Mouse (Mus musculus): ENCODE data around the gene Zfp146. TPM values are rescaled to one million over a fixed set of nuclear protein-coding genes. Genes with fewer than 3 reads are reported as not detected.

Gene Zfp146
- polyA plus RNA-seq, 1 experiment from 2014 or later, result 18.4 TPM

DNA sequence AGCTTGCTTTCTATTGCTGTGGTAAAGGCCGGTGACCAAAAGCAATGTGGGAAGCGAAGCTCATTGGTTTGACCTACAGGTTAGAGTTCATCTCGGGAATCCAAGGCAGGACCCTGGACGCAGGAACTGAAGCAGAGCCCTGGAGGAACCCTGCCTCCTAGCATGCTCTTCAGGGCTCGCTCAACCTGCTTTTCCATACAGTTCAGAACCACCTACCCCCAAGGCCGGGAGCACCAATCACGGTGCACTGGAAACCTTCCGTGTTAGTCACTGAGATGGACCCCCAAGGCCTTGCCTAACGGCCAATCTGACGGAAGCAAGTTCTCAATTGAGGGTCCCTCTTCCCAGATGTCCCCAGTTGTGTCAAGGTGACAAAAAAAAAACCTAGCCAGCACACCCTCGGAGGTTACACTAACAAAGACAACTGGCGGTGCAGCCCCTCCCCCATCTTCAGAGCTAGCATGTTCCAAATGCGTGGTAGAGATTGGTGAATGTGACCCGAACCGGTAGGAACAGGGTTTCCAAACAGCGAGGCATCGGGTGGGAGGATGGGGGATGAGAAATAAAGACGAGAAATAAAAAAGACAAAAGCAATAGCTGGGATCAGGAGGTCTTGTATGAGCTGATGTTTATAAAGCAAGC lies 30.1 kb upstream of the Zfp146 start:
- ATAC-seq (replicated peaks), result no peak
- Histone ChIP-seq H3K4me2 (replicated peaks) (no peak overlapping the region), H3K27me3 (no peaks in the 10 kb centered on the region), H3K4me1 (peaks cover 12% of the 10 kb centered on the region), H3K27ac (replicated peaks) (no peak overlapping the region), H3K9me3 (no peaks in the 10 kb centered on the region), H3K4me3 (no peak overlapping the region), H3K36me3 (no peaks in the 10 kb centered on the region), H3K9ac (replicated peaks) (no peak overlapping the region)
- WGBS, result 83% methylated on average over 18 of the region's 18 CpGs

DNA sequence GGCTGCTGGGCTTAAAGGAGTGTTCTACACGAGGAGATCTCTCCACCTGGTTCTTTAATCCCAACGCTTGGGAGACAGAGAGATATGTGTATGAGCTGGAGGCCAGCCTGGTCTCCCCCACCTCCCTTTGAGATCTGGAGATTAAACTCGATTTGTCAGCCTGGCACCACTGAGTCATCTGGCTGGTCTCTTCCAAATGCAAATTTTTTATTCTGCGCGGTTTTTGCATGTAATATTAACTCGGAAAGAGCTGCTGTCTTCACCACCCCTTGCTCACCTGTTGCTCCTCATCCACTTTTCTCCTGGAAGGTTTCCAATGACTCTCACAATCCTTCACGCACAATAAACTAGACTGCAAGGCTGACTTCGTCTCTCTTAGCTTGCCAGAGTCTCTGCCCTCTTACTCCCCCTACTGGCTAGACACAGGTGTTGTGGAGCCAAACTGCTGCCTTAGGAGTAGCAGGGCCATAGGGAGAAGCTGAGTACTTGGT lies 29.0 kb upstream of the Zfp146 start, which contains the start of gene Capns1:
Gene Capns1 (minus strand): TSS at position 331 of the 491 bp plus-strand sequence.
- Histone ChIP-seq H3K9ac (replicated peaks) (no peak within 1 kb of the TSS), H3K4me3 (peak within 1 kb of the TSS; percentile 19; the same call in 1 of the 2 replicates), H3K4me2 (replicated peaks) (peak within 1 kb of the TSS; percentile 33), H3K36me3 (no peaks in the 10 kb centered on the region), H3K4me1 (peaks cover 13% of the 10 kb centered on the region), H3K9me3 (no peaks in the 10 kb centered on the region), H3K27ac (replicated peaks) (no peak within 1 kb of the TSS), H3K27me3 (no peaks in the 10 kb centered on the region)
- WGBS, result 5% methylated on average over 8 of the region's 8 CpGs
- no peak for ATAC-seq (replicated peaks)

DNA sequence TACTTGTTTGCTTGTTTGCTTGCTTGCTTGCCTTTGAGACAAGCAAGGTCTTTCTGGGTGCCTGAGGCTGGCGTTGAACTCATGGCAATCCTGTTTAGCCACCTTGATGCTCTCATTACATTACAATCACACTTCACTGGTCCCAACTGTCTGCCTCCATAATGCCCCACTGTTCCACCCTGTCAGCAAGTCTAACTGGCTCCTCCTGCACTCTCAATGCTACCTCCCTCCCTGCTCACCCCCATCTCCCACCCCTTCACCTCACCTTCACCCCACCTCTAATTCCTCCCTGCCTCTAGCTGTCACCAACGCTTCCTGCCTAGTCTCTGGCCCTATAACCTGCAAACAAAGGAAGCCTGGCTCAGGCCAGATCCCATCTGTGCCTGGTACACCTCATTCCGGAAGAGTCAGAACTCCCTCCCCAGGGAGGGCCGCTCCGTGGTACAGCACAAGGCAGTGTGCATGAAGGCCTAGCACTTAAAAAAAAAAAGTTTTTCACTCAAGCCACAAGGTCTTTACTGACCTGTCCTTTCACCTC lies 28.1 kb upstream of the Zfp146 start:
- H3K4me2 ChIP-seq (replicated peaks), result no peak overlapping the region
- H3K4me3 ChIP-seq, result no peak overlapping the region
- no peaks in the 10 kb centered on the region for H3K9me3 ChIP-seq
- peaks cover 22% of the 10 kb centered on the region for H3K4me1 ChIP-seq
- ATAC-seq (replicated peaks), result no peak
- H3K27me3 ChIP-seq, result no peaks in the 10 kb centered on the region
- 75% methylated on average over 5 of the region's 5 CpGs for WGBS
- H3K27ac ChIP-seq (replicated peaks), result no peak overlapping the region
- no peak overlapping the region for H3K9ac ChIP-seq (replicated peaks)
- H3K36me3 ChIP-seq, result no peaks in the 10 kb centered on the region

DNA sequence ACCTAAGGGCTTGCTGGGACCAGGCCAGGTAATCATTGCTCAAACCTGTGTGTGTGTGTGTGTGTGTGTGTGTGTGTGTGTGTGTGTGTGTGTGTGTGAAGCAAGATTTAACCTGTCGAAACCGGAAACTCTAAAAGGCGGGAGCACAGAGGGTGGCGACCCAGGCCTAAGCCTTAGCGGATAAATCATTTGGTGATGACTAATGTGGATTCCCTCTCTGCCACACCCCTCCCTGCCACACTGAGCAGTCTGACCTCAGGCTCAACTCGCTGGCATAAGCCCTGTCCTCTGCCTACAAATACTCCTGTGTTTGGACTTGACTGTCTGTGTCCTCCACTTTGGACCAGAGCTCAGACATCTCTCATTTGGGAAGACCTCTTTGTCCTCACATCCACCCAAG lies 26.6 kb upstream of the Zfp146 start:
- ATAC-seq (replicated peaks), result no peak
- Histone ChIP-seq H3K27ac (replicated peaks) (no peak overlapping the region), H3K9me3 (no peaks in the 10 kb centered on the region), H3K4me2 (replicated peaks) (no peak overlapping the region), H3K4me1 (peaks cover 26% of the 10 kb centered on the region), H3K36me3 (peaks cover 11% of the 10 kb centered on the region), H3K27me3 (no peaks in the 10 kb centered on the region), H3K4me3 (no peak overlapping the region), H3K9ac (replicated peaks) (no peak overlapping the region)
- 94% methylated on average over 6 of the region's 6 CpGs for WGBS

GRCm38 (mm10) chr7:30195461-30195860 lies 25.9 kb upstream of the Zfp146 start:
- Histone ChIP-seq H3K4me1 (peaks cover 26% of the 10 kb centered on the region), H3K4me2 (replicated peaks) (peak overlapping the region; percentile 77; the same call in 1 of the 2 replicates), H3K27ac (replicated peaks) (no peak overlapping the region), H3K27me3 (no peaks in the 10 kb centered on the region), H3K9me3 (no peaks in the 10 kb centered on the region), H3K4me3 (peak overlapping the region; percentile 82), H3K36me3 (peaks cover 14% of the 10 kb centered on the region), H3K9ac (replicated peaks) (peak overlapping the region; percentile 70)
- ATAC-seq (replicated peaks), result no peak
- 75% methylated on average over 6 of the region's 6 CpGs for WGBS

DNA sequence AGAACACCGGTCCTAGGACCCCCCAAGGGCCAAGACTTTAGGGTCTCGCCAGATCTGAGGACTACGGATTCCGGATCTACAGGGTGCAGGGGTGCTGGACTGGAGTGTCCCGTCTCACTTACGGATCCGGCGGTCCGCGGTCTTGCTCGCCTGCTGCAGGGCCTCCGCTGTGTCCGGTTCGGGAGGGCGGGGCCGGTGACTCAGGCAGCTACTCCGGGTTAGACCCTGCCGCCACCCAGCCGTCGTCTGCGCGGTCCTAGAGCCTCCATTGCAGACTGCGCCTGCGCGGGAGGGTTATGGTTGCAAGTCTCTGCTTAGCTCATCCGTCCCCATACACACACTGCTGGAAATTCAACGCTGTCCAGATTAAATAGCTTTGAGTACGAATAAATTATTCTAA lies 25.3 kb upstream of the Zfp146 start:
- 1% methylated on average over 28 of the region's 28 CpGs for WGBS
- H3K4me3 ChIP-seq, result peak overlapping the region; percentile 82
- H3K36me3 ChIP-seq, result peaks cover 19% of the 10 kb centered on the region
- H3K27ac ChIP-seq (replicated peaks), result peak overlapping the region; percentile 77
- H3K27me3 ChIP-seq, result no peaks in the 10 kb centered on the region
- peaks cover 26% of the 10 kb centered on the region for H3K4me1 ChIP-seq
- ATAC-seq (replicated peaks), result peak; percentile 90
- peak overlapping the region; percentile 77 for H3K4me2 ChIP-seq (replicated peaks)
- H3K9me3 ChIP-seq, result no peaks in the 10 kb centered on the region
- H3K9ac ChIP-seq (replicated peaks), result peak overlapping the region; percentile 70

DNA sequence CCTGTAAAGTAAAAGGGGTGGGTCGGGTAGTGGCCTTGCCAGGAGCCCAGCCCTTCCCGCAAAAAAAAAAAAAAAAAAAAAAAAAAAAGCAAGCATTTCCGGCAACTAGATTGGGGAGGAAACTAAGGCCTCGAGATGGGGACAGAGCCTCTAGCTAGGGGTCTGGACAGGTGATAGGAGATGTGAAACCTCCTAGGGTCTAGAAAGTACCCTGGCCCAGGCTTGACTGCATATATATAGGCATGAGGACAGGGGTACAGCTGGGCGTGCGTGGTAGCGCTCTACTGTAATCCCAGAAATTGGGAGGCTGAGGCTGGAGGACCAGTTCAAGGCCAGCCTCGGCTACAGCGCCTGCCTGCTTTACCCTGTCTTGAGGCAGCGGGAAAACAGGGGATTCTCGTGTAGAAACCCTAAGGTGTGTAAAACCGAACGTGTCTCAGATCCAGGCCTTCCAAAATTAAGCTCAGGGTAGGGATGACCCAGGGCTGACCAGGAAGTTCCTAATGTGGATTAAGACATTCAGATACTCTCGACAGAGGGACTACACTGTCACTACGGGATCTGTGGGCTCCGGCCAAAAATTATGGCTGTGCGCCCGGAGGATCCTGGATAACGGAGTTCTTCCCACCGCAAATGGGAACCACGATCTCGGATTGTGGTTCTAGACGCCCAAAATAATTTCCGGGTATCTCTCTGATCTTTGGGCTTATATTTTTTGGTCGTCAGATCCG lies 24.7 kb upstream of the Zfp146 start:
- peaks cover 26% of the 10 kb centered on the region for H3K4me1 ChIP-seq
- H3K27me3 ChIP-seq, result no peaks in the 10 kb centered on the region
- H3K4me2 ChIP-seq (replicated peaks), result peak overlapping the region; percentile 77
- no peaks in the 10 kb centered on the region for H3K9me3 ChIP-seq
- H3K4me3 ChIP-seq, result peak overlapping the region; percentile 82
- H3K27ac ChIP-seq (replicated peaks), result peak overlapping the region; percentile 77
- ATAC-seq (replicated peaks), result peak; percentile 20
- WGBS, result under 1% methylated on average over 26 of the region's 26 CpGs
- H3K36me3 ChIP-seq, result peaks cover 21% of the 10 kb centered on the region
- peak overlapping the region; percentile 70 for H3K9ac ChIP-seq (replicated peaks)

DNA sequence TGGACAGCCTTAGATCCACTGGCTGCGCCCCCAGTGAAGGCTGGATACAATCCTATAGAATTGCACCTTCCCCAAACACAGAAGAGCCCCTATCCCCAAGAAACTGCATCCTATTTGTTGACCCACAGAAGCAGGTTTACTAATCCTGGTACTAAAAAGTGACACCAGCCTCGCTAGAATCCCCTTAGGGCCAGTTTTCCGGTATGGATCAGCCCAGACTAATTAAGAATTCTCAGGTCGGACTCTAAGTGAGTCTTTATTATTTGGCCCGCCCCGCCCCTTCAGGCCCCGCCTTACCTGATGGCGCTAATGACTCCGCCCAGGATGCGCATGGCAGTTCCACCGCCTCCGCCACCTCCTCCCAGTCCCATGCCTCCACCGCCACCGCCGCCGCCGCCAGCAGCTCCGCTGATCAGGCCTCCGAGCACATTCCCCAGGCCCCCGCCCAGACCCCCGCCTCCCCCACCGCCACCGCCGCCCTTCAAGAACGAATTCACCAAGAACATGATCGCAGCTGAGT lies 24.1 kb upstream of the Zfp146 start:
- peaks cover 27% of the 10 kb centered on the region for H3K36me3 ChIP-seq
- H3K4me1 ChIP-seq, result peaks cover 24% of the 10 kb centered on the region
- H3K27ac ChIP-seq (replicated peaks), result peak overlapping the region; percentile 77
- no peaks in the 10 kb centered on the region for H3K9me3 ChIP-seq
- H3K4me2 ChIP-seq (replicated peaks), result peak overlapping the region; percentile 77
- 1% methylated on average over 26 of the region's 26 CpGs for WGBS
- no peaks in the 10 kb centered on the region for H3K27me3 ChIP-seq
- ATAC-seq (replicated peaks), result peak; percentile 69
- peak overlapping the region; percentile 70 for H3K9ac ChIP-seq (replicated peaks)
- H3K4me3 ChIP-seq, result peak overlapping the region; percentile 82

DNA sequence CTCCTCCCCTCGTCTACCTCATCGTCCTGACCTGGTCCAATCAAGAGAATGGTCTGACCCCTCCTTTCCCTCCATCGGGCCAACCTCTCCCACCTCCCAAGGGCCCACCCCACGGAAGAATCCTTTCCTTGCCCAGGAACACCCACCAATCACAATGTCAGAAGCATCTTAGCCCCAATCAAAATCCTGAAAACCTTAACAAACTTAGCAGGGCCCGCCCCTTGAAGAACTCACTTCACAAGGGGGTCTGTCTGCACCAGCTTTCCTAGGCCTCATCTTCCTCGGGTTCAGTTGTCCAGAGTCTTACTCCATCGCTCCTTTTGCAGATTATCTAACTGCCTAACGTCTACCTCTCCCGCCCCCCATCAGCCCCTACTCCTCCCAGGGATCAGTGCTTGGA lies 23.5 kb upstream of the Zfp146 start:
- peak overlapping the region; percentile 77; the same call in 1 of the 2 replicates for H3K27ac ChIP-seq (replicated peaks)
- ATAC-seq (replicated peaks), result no peak

DNA sequence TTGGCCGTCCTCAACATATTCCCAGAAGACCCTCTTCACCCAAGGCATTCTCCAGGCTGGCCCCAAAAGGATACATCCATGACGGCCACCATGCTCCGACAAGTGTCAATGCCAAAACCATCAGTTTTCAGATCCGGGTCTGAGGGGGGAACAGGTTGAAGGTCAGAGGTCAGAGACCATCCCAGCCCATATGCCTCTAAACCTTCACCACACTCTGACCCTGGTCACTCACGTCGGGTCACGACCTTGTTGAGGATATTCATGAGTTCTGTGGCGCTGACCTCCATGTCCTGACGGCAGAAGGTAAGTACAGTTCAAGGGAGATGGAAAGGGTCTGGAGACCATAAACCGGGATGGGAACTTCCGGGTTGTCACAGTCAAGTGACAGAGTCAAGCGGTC lies 22.5 kb upstream of the Zfp146 start:
- Histone ChIP-seq H3K4me3 (no peak overlapping the region), H3K27ac (replicated peaks) (no peak overlapping the region), H3K9me3 (no peaks in the 10 kb centered on the region), H3K4me2 (replicated peaks) (no peak overlapping the region), H3K27me3 (no peaks in the 10 kb centered on the region), H3K4me1 (peaks cover 20% of the 10 kb centered on the region), H3K36me3 (peaks cover 43% of the 10 kb centered on the region), H3K9ac (replicated peaks) (no peak overlapping the region)
- ATAC-seq (replicated peaks), result no peak
- 94% methylated on average over 12 of the region's 12 CpGs for WGBS

More for the DNA sequence above, 23.5 kb upstream of the Zfp146 start:
- Histone ChIP-seq H3K4me2 (replicated peaks) (peak overlapping the region; percentile 77), H3K9me3 (no peaks in the 10 kb centered on the region), H3K9ac (replicated peaks) (peak overlapping the region; percentile 70), H3K4me1 (peaks cover 20% of the 10 kb centered on the region), H3K36me3 (peaks cover 34% of the 10 kb centered on the region), H3K27me3 (no peaks in the 10 kb centered on the region), H3K4me3 (peak overlapping the region; percentile 82)
- 15% methylated on average over 9 of the region's 9 CpGs for WGBS

- H3K36me3 ChIP-seq, result peaks cover 53% of the 10 kb centered on the region
- 85% methylated on average over 4 of the region's 4 CpGs for WGBS
Observed at GRCm38 (mm10) chr7:30189116-30189491, 19.6 kb upstream of the Zfp146 start.

More at GRCm38 (mm10) chr7:30189116-30189491, 19.6 kb upstream of the Zfp146 start:
- ATAC-seq (replicated peaks), result no peak
- Histone ChIP-seq H3K27me3 (no peaks in the 10 kb centered on the region), H3K4me3 (no peak overlapping the region), H3K4me1 (peaks cover 17% of the 10 kb centered on the region), H3K9ac (replicated peaks) (no peak overlapping the region), H3K9me3 (no peaks in the 10 kb centered on the region), H3K4me2 (replicated peaks) (no peak overlapping the region), H3K27ac (replicated peaks) (no peak overlapping the region)

Measured in forebrain, embryonic 15.5 days (tissue).